Mouse (Mus musculus) stomach, embryonic 14.5 days (tissue): Measurements from ENCODE around the gene Ryk. TPM values are rescaled to one million over a fixed set of nuclear protein-coding genes. Genes with fewer than 3 reads are reported as not detected.

Experiments used
- ATAC-seq: fragments of 200-750 bp; cut with Nextera tagmentation; 2 replicates; pipeline ENCODE4 v1.8.0; 2017; ENCODE audit warnings: low read depth, moderate TSS enrichment; ENCODE audit not compliant: insufficient number of reproducible peaks, insufficient read depth, low FRiP score
- H3K27ac ChIP-seq: fragments of 300-500 bp; sonication (generic); 2 replicates; pipeline ENCODE4 v1.5.1; 2014; ENCODE audit warnings: mild to moderate bottlenecking, low read length, moderate library complexity, mixed read lengths
- H3K27me3 ChIP-seq: fragments of 300-500 bp; sonication (generic); 2 replicates; pipeline ENCODE4 v1.6.1; 2014; ENCODE audit warnings: low read length, control low read depth, mixed read lengths; ENCODE audit not compliant: control insufficient read depth, insufficient read depth
- H3K36me3 ChIP-seq: fragments of 300-500 bp; sonication (generic); 2 replicates; pipeline ENCODE4 v1.6.1; 2014; ENCODE audit warnings: mild to moderate bottlenecking, control low read depth, low read length, moderate library complexity, mixed read lengths; ENCODE audit not compliant: control insufficient read depth, insufficient read depth
- H3K4me1 ChIP-seq: fragments of 300-500 bp; sonication (generic); 2 replicates; pipeline ENCODE4 v1.6.1; 2014; ENCODE audit warnings: low read length, control low read depth, mixed read lengths; ENCODE audit not compliant: control insufficient read depth, insufficient read depth
- H3K4me2 ChIP-seq: fragments of 300-500 bp; sonication (generic); replicated peaks from 2 replicates; pipeline ENCODE4 v1.6.1; 2014; ENCODE audit warnings: low read depth, low read length, control low read depth
- H3K4me3 ChIP-seq: fragments of 300-500 bp; sonication (generic); 2 replicates; pipeline ENCODE4 v1.5.1; 2014; ENCODE audit warnings: low read depth, low read length, control low read depth
- H3K9ac ChIP-seq: fragments of 300-500 bp; sonication (generic); replicated peaks from 2 replicates; pipeline ENCODE4 v1.6.1; 2014; ENCODE audit warnings: low read depth, mild to moderate bottlenecking, control low read depth, low read length, moderate library complexity, mixed read lengths
- H3K9me3 ChIP-seq: fragments of 300-500 bp; sonication (generic); 2 replicates; pipeline ENCODE4 v1.6.1; 2016; ENCODE audit warnings: low read depth, low read length, control low read depth; ENCODE audit not compliant: control insufficient read depth
- WGBS: fragments of 180-500 bp; shearing (Covaris S2); extraction: QIAGEN DNeasy Blood & Tissue Kit; methylation state at CpG from one replicate; pipeline ENCODE4 v1.1.7; 2014; 5-methylcytosine and 5-hydroxymethylcytosine counted together
- polyA plus RNA-seq: library from polyadenylated mRNA; unstranded; fragments of >200 nt; fragmentation: Nextera tagmentation; extraction: Ambion mirVana; gene quantifications from 2 replicates; pipeline ENCODE4 v1.2.1, GENCODE M21; 2014

Ryk gene
- polyA plus RNA-seq, 1 experiment from 2014 or later: 28.6 TPM

- no peak for ATAC-seq
- H3K9ac ChIP-seq: no peak overlapping the region
- no peak overlapping the region for H3K4me3 ChIP-seq
- no peaks in the 10 kb centered on the region; the same call in none of the 2 replicates for H3K36me3 ChIP-seq
- 77% methylated on average over 3 of the region's 3 CpGs for WGBS
- no peak overlapping the region for H3K27ac ChIP-seq
- H3K9me3 ChIP-seq: no peaks in the 10 kb centered on the region
- no peaks in the 10 kb centered on the region for H3K27me3 ChIP-seq
- H3K4me2 ChIP-seq: no peak overlapping the region
- H3K4me1 ChIP-seq: no peaks in the 10 kb centered on the region
These were observed 80.7 kb downstream of the Ryk start for GRCm38 (mm10) chr9:102915292-102915854.

DNA sequence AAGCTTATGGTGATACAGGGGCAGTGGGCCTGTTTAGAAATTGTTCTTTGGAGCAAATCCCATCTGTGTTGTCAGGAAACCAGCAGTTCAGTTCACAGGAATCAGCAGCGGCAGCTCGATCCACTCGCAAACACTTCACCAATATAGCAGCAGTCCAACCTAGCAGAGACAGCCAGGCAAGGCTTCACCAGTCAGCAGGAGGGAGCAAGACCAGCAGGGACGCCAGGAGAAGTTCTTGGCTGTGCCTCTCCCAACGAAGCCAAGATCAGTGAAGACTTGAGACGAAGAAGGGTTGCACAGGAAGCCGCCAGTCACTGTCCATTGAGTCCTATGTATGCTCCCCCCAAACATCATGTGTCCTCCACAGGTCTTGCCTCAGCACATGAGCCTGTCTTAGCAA lies 81.4 kb downstream of the Ryk start:
- H3K9me3 ChIP-seq: no peaks in the 10 kb centered on the region
- H3K4me1 ChIP-seq: no peaks in the 10 kb centered on the region
- no peak overlapping the region for H3K9ac ChIP-seq
- WGBS: 88% methylated on average over 7 of the region's 7 CpGs
- no peak overlapping the region for H3K4me3 ChIP-seq
- no peak for ATAC-seq
- no peak overlapping the region for H3K27ac ChIP-seq
- H3K27me3 ChIP-seq: no peaks in the 10 kb centered on the region
- no peaks in the 10 kb centered on the region; the same call in none of the 2 replicates for H3K36me3 ChIP-seq
- no peak overlapping the region for H3K4me2 ChIP-seq

DNA sequence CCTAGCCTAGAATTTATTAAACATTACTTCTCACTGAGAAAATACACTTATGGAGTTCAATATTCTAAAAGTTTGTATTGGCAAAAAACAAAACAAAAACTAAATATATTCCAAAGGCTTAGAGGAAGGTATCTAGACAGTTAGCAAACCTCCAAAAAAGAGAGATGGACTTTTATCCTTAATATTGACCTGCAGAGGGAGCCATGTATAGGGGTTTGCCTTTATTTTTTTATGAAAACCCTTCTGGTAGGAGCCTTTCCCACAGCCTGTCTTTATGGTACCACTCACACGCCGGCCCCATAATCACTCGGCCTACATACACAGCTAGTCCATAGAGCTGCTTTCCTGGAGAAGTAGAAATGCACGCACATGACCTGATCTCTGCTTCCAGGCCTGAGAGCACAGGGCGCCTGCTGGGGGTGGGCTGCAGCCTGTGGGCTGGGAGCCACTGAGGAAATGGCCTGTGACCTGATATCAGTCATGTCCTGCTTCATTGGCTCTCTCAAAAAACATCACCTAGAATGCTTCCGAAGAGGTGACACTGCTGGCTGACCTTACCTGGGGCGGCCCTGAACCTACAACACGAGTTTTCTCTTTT lies 82.9 kb downstream of the Ryk start:
- Histone ChIP-seq H3K36me3 (no peaks in the 10 kb centered on the region), H3K9ac (no peak overlapping the region), H3K4me3 (no peak overlapping the region), H3K4me2 (no peak overlapping the region), H3K9me3 (no peaks in the 10 kb centered on the region), H3K27me3 (no peaks in the 10 kb centered on the region), H3K27ac (no peak overlapping the region), H3K4me1 (no peaks in the 10 kb centered on the region)
- 82% methylated on average over 8 of the region's 8 CpGs for WGBS
- ATAC-seq: peak; percentile 30; the same call in 1 of the 2 replicates

GRCm38 (mm10) chr9:102919486-102919885 lies 84.8 kb downstream of the Ryk start:
- H3K4me2 ChIP-seq: no peak overlapping the region
- WGBS: 54% methylated on average over 5 of the region's 5 CpGs
- no peaks in the 10 kb centered on the region for H3K36me3 ChIP-seq
- H3K9ac ChIP-seq: no peak overlapping the region
- no peaks in the 10 kb centered on the region for H3K4me1 ChIP-seq
- no peak overlapping the region for H3K27ac ChIP-seq
- no peaks in the 10 kb centered on the region for H3K27me3 ChIP-seq
- no peak for ATAC-seq
- no peak overlapping the region for H3K4me3 ChIP-seq
- no peaks in the 10 kb centered on the region for H3K9me3 ChIP-seq

GRCm38 (mm10) chr9:102921791-102922190 lies 87.1 kb downstream of the Ryk start:
- 84% methylated on average over 13 of the region's 13 CpGs for WGBS
- H3K27me3 ChIP-seq: no peaks in the 10 kb centered on the region
- H3K27ac ChIP-seq: no peak overlapping the region
- H3K4me3 ChIP-seq: no peak overlapping the region
- H3K4me1 ChIP-seq: no peaks in the 10 kb centered on the region
- H3K4me2 ChIP-seq: no peak overlapping the region
- no peak for ATAC-seq
- H3K36me3 ChIP-seq: no peaks in the 10 kb centered on the region
- no peak overlapping the region for H3K9ac ChIP-seq
- no peaks in the 10 kb centered on the region for H3K9me3 ChIP-seq

DNA sequence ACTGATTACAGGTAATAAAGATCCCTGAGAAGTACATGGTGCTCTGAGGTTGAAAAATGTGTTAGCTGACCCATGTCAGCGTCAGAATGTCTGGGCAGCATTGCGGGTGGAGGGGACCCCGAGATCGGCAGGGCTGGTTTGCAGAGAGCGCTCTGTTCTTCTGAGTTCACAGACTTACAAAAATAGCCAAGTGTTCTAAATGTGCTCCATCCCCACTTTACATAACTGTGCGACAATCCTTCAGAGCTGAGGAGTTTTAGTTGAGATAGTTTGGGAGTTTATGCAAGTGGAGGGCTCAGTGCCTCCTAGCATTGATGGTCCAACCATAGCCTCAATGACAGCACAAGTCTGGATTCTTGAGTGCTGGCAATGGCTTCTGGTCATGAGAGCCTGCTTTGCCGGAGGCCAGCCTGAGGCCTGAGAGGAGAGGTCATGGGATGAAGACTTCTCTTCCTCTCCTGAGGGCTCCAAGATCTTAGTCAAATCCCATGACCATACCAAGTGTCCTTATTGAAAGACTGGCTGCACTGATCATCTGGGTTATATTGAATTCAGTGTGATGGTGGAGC lies 88.2 kb downstream of the Ryk start:
- ATAC-seq: no peak
- H3K9me3 ChIP-seq: no peaks in the 10 kb centered on the region
- H3K27me3 ChIP-seq: no peaks in the 10 kb centered on the region
- 90% methylated on average over 7 of the region's 7 CpGs for WGBS
- H3K4me3 ChIP-seq: no peak overlapping the region
- H3K9ac ChIP-seq: no peak overlapping the region
- no peaks in the 10 kb centered on the region for H3K36me3 ChIP-seq
- no peak overlapping the region for H3K27ac ChIP-seq
- H3K4me2 ChIP-seq: no peak overlapping the region
- no peaks in the 10 kb centered on the region for H3K4me1 ChIP-seq

DNA sequence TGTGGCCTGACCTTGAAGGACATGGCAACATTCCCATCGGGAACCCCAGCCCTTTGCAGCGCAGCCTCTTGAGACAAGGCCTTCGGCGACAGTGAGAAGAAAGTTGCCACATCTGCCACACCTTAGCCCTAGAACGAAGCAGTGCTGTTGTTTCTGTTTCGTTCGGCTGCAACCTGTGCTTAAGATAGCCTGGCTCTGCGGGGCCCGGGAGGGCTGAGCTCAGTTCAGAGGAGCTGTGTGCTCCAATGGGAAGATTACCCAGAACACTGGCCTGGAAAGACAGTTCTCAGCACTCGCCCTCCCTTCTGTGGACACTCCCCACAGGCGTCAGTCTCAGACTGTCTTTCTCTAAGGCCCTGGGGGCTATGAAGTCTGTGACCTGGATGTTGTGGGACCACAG lies 89.1 kb downstream of the Ryk start:
- H3K36me3 ChIP-seq: no peaks in the 10 kb centered on the region
- no peak overlapping the region for H3K4me2 ChIP-seq
- WGBS: 83% methylated on average over 11 of the region's 11 CpGs
- H3K4me1 ChIP-seq: no peaks in the 10 kb centered on the region
- H3K27me3 ChIP-seq: no peaks in the 10 kb centered on the region
- H3K27ac ChIP-seq: no peak overlapping the region
- H3K4me3 ChIP-seq: no peak overlapping the region
- ATAC-seq: no peak
- H3K9me3 ChIP-seq: no peaks in the 10 kb centered on the region
- no peak overlapping the region for H3K9ac ChIP-seq

DNA sequence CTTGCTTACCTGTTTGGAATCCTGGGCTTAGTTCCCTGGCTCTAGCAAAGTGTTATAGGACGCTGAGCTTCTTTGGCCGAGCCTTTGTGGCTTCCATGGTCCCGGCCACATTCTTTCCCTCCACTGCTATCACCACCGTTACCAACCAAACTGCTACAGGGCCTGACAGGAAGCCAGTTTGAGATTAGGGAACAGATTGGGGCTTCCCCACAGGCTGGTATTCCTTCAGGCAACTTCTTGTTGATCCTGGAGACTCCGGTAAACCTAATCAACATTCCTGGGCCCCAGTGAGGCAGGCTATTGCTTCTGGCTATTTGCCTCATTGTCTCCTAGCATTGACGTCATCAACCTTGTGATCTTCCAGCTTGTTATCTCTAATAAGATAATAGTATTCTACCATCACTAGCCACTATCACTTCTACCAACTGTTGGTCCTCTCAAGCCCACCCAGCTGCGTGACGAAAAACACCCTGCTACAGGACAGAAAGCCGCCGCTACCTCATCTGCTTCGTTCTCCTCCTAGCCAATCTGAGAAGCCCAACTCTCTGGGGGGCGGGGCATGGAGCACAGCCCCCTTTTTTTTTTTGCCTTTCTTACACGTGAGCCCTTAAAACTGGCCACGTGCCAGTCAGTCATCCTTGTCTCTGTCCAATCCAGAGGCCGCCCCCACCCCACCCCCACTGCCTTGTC lies 90.1 kb downstream of the Ryk start:
- H3K4me3 ChIP-seq: no peak overlapping the region
- H3K9me3 ChIP-seq: no peaks in the 10 kb centered on the region
- no peaks in the 10 kb centered on the region for H3K4me1 ChIP-seq
- no peaks in the 10 kb centered on the region for H3K36me3 ChIP-seq
- no peak overlapping the region for H3K4me2 ChIP-seq
- no peak overlapping the region for H3K9ac ChIP-seq
- WGBS: 68% methylated on average over 15 of the region's 15 CpGs
- H3K27ac ChIP-seq: no peak overlapping the region
- ATAC-seq: no peak
- H3K27me3 ChIP-seq: no peaks in the 10 kb centered on the region
